Mouse (Mus musculus): ENCODE data around the gene Olfr1181. TPM values are rescaled to one million over a fixed set of nuclear protein-coding genes. Genes with fewer than 3 reads are reported as not detected.
"Not testable (repeated sequence)": the region's sequence is repeated elsewhere in the genome, so short reads cannot be mapped to it uniquely, and the experiment has no call there.

Gene Olfr1181
- polyA plus RNA-seq (2016; fragmentation: Nextera tagmentation; extraction: Ambion mirVana), result not detected in 2 replicates

DNA sequence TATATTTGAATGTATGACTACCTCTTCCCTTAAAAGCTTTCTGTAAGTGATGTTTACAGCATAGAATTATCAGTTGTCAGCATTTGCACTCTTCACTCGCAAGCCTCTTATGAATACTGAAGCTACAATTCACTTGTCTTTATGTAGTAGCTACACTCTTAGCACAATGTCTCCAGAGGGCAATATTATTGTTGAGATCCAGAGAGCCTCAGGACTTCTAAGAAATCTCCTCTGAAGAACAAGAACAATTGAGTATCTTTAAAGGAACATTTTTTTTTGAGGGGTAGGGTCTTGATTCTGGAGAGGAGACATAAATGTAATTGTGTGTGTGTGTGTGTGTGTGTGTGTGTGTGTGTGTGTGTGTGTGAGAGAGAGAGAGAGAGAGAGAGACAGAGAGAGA, at the start of gene Olfr1181:
Gene Olfr1181, minus strand, starts transcription at position 101 of the 400 bp plus-strand sequence.
- Histone ChIP-seq H3K36me3 (no peaks in the 10 kb centered on the region), H3K4me1 (no peaks in the 10 kb centered on the region), H3K27ac (no peak within 1 kb of the TSS), H3K4me3 (no peak within 1 kb of the TSS), H3K9me3 (replicated peaks) (no peaks in the 10 kb centered on the region), H3K27me3 (ENCODE audit: low read depth, poor library complexity, severe bottlenecking) (no peaks in the 10 kb centered on the region)
- DNase-seq (ENCODE audit: low spot score), result no peak
- 88% methylated on average over 1 of the region's 1 CpGs for WGBS

DNA sequence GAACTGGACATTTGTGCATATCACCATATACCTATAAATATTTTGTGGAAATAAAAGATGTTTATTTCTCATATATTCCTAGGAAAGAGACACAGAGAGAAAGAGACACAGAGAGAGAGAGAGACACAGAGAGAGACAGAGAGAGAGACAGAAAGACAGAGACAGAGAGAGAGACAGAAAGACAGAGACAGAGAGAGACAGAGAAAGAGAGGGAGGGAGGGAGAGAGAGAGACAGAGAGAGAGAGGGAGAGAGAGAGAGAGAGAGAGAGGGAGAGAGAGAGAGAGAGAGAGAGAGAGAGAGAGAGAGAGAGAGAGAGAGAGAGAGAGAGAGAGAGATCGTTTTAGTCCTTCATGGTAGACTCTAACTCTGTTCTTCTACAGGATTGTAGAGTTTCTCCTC, 28.6 kb upstream of the Olfr1181 start, which contains the start of gene Olfr1183:
Gene Olfr1183, plus strand, starts transcription at position 301 of the 400 bp plus-strand sequence.
- not testable (repeated sequence) for DNase-seq (ENCODE audit: low spot score); H3K27me3 ChIP-seq (ENCODE audit: low read depth, poor library complexity, severe bottlenecking); H3K9me3 ChIP-seq (replicated peaks); H3K36me3 ChIP-seq; H3K27ac ChIP-seq; H3K4me1 ChIP-seq; H3K4me3 ChIP-seq
- WGBS, result 77% methylated on average over 1 of the region's 1 CpGs

DNA sequence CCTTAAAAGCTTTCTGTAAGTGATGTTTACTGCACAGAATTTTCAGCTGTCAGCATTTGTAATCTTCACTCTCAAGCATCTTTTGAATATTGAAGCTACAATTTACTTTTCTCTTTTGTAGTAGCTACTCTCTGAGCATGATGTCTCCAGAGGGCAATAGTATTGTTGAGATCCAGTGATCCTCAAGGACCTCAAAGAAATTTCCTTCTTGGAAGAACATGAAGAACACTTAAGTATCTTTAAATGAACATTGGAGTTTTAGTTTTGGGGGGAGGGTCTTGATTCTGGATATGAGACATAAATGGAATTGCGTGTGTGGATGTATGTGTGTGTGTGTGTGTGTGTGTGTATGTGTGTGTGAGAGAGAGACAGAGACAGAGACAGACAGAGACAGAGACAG, 23.1 kb upstream of the Olfr1181 start, which contains the start of gene Gm13757:
Gene Gm13757, minus strand, starts transcription at position 101 of the 400 bp plus-strand sequence.
- 93% methylated on average over 1 of the region's 1 CpGs for WGBS
- H3K27ac ChIP-seq, result no peak within 1 kb of the TSS
- no peaks in the 10 kb centered on the region for H3K9me3 ChIP-seq (replicated peaks)
- DNase-seq (ENCODE audit: low spot score), result no peak
- H3K4me3 ChIP-seq, result no peak within 1 kb of the TSS
- no peaks in the 10 kb centered on the region for H3K36me3 ChIP-seq
- no peaks in the 10 kb centered on the region for H3K4me1 ChIP-seq
- H3K27me3 ChIP-seq (ENCODE audit: low read depth, poor library complexity, severe bottlenecking), result no peaks in the 10 kb centered on the region

DNA sequence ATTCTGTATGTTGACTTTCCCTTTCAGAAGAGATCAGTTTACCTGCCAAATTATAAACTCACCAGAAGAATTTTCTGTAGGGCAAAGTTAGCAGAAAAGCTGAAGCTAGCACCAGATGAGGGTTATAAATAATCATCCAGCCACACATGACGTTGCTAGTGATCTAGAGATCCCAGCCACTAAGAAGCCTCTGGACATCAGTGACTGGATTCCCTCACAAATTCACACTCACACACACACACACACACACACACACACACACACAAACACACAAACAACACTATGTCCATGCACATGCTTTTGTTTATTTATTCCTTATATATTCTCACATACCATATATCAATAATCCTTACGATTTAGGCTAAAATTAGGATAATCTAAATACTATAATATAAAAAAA, 6.9 kb downstream of the Olfr1181 start, which contains the start of gene Olfr1180:
Gene Olfr1180, minus strand, starts transcription at position 101 of the 400 bp plus-strand sequence.
- H3K9me3 ChIP-seq (replicated peaks), result no peaks in the 10 kb centered on the region
- no peak for DNase-seq (ENCODE audit: low spot score)
- no peaks in the 10 kb centered on the region for H3K36me3 ChIP-seq
- no peaks in the 10 kb centered on the region for H3K4me1 ChIP-seq
- no peak within 1 kb of the TSS for H3K4me3 ChIP-seq
- no peak within 1 kb of the TSS for H3K27ac ChIP-seq
- H3K27me3 ChIP-seq (ENCODE audit: low read depth, poor library complexity, severe bottlenecking), result no peaks in the 10 kb centered on the region
- 86% methylated on average over 2 of the region's 2 CpGs for WGBS

DNA sequence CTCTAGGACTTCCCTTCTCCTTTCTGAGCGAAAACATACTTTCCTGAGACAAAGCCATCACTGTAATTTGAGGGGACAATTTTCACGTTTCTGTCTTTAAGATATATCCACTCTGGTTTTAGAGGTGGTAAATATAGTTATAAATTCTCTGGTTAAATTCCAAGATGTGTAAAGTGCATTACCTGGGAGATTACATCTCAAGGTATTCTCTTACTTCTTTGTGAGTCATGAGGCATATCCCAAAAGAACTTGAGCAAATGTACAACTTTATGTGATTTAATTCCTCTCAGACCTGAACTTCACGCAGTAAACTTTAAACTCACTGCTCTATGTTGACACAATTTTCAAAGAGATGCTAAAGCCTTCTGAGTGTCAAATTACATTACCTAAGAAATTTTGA, 19.6 kb downstream of the Olfr1181 start, which contains the start of gene Olfr1179:
Gene Olfr1179, minus strand, starts transcription at position 101 of the 400 bp plus-strand sequence.
- no peak for DNase-seq (ENCODE audit: low spot score)
- no peaks in the 10 kb centered on the region for H3K4me1 ChIP-seq
- no peaks in the 10 kb centered on the region for H3K9me3 ChIP-seq (replicated peaks)
- no peaks in the 10 kb centered on the region for H3K27me3 ChIP-seq (ENCODE audit: low read depth, poor library complexity, severe bottlenecking)
- WGBS, result 85% methylated on average over 3 of the region's 3 CpGs
- H3K4me3 ChIP-seq, result no peak within 1 kb of the TSS
- H3K36me3 ChIP-seq, result no peaks in the 10 kb centered on the region
- H3K27ac ChIP-seq, result no peak within 1 kb of the TSS

- Histone ChIP-seq H3K27ac (no peak within 1 kb of the TSS), H3K4me1 (no peaks in the 10 kb centered on the region), H3K9me3 (replicated peaks) (no peaks in the 10 kb centered on the region), H3K36me3 (no peaks in the 10 kb centered on the region), H3K4me3 (no peak within 1 kb of the TSS), H3K27me3 (ENCODE audit: low read depth, poor library complexity, severe bottlenecking) (no peaks in the 10 kb centered on the region)
- WGBS, result 90% methylated on average over 1 of the region's 1 CpGs
- DNase-seq (ENCODE audit: low spot score), result no peak
These were observed 39.2 kb downstream of the Olfr1181 start, which contains the start of gene Olfr1178 for GRCm38 (mm10) chr2:88386762-88387161. Gene Olfr1178 (plus strand): TSS chr2:88387062.

Other genes starting within 250 kb of the Olfr1181 start
- not detected in 2 replicates for gene Olfr1168, start 244.3 kb downstream of the Olfr1181 start, polyA plus RNA-seq (2016; fragmentation: Nextera tagmentation; extraction: Ambion mirVana)
- gene Olfr1170, start 197.8 kb downstream of the Olfr1181 start, polyA plus RNA-seq (2016; fragmentation: Nextera tagmentation; extraction: Ambion mirVana), result not detected in 2 replicates
- gene Olfr1173, start 146.3 kb downstream of the Olfr1181 start, polyA plus RNA-seq (2016; fragmentation: Nextera tagmentation; extraction: Ambion mirVana), result not detected in 2 replicates
- not detected in 2 replicates for gene Olfr1174-ps, start 111.0 kb downstream of the Olfr1181 start, polyA plus RNA-seq (2016; fragmentation: Nextera tagmentation; extraction: Ambion mirVana)
- not detected in 2 replicates for gene Olfr1175-ps, start 99.0 kb downstream of the Olfr1181 start, polyA plus RNA-seq (2016; fragmentation: Nextera tagmentation; extraction: Ambion mirVana)
- not detected in 2 replicates for gene Olfr1176, start 89.5 kb downstream of the Olfr1181 start, polyA plus RNA-seq (2016; fragmentation: Nextera tagmentation; extraction: Ambion mirVana)
- not detected in 2 replicates for gene Olfr1177-ps, start 79.7 kb downstream of the Olfr1181 start, polyA plus RNA-seq (2016; fragmentation: Nextera tagmentation; extraction: Ambion mirVana)
- gene Olfr1178, start 39.1 kb downstream of the Olfr1181 start, polyA plus RNA-seq (2016; fragmentation: Nextera tagmentation; extraction: Ambion mirVana), result not detected in 2 replicates
- not detected in 2 replicates for gene Olfr1179, start 19.7 kb downstream of the Olfr1181 start, polyA plus RNA-seq (2016; fragmentation: Nextera tagmentation; extraction: Ambion mirVana)
- gene Olfr1180, start 7.0 kb downstream of the Olfr1181 start, polyA plus RNA-seq (2016; fragmentation: Nextera tagmentation; extraction: Ambion mirVana), result not detected in 2 replicates
- gene Gm13757, start 23.0 kb upstream of the Olfr1181 start, polyA plus RNA-seq (2016; fragmentation: Nextera tagmentation; extraction: Ambion mirVana), result not detected in 2 replicates
- gene Olfr1183, start 28.7 kb upstream of the Olfr1181 start, polyA plus RNA-seq (2016; fragmentation: Nextera tagmentation; extraction: Ambion mirVana), result not detected in 2 replicates
- not detected in 2 replicates for gene Olfr1184, start 57.4 kb upstream of the Olfr1181 start, polyA plus RNA-seq (2016; fragmentation: Nextera tagmentation; extraction: Ambion mirVana)
- not detected in 2 replicates for gene Olfr1185-ps1, start 67.1 kb upstream of the Olfr1181 start, polyA plus RNA-seq (2016; fragmentation: Nextera tagmentation; extraction: Ambion mirVana)
- not detected in 2 replicates for gene Olfr1186, start 92.4 kb upstream of the Olfr1181 start, polyA plus RNA-seq (2016; fragmentation: Nextera tagmentation; extraction: Ambion mirVana)
- gene Olfr1188, start 130.8 kb upstream of the Olfr1181 start, polyA plus RNA-seq (2016; fragmentation: Nextera tagmentation; extraction: Ambion mirVana), result not detected in 2 replicates
- not detected in 2 replicates for gene Olfr1189, start 160.3 kb upstream of the Olfr1181 start, polyA plus RNA-seq (2016; fragmentation: Nextera tagmentation; extraction: Ambion mirVana)
- not detected in 2 replicates for gene Olfr1191-ps1, start 214.4 kb upstream of the Olfr1181 start, polyA plus RNA-seq (2016; fragmentation: Nextera tagmentation; extraction: Ambion mirVana)
- not detected in 2 replicates for gene Olfr1192-ps1, start 222.3 kb upstream of the Olfr1181 start, polyA plus RNA-seq (2016; fragmentation: Nextera tagmentation; extraction: Ambion mirVana)
- gene Olfr1193, start 249.5 kb upstream of the Olfr1181 start, polyA plus RNA-seq (2016; fragmentation: Nextera tagmentation; extraction: Ambion mirVana), result not detected in 2 replicates

All from limb, embryonic 10.5 days (tissue).